Mouse (Mus musculus) bone marrow, adult 2 months (tissue): ENCODE results near the gene Fgfr2. TPM values are rescaled to one million over a fixed set of nuclear protein-coding genes. Genes with fewer than 3 reads are reported as not detected.

ENCODE experiments used
- H3K27ac ChIP-seq: fragments of 200-500 bp; 2 replicates; pipeline ENCODE4 v1.5.1; 2012; ENCODE audit warnings: low read depth, mild to moderate bottlenecking, control low read depth, inconsistent platforms, low read length; ENCODE audit not compliant: control insufficient read depth, poor library complexity, insufficient read depth
- H3K4me1 ChIP-seq: fragments of 200-500 bp; 2 replicates; pipeline ENCODE4 v1.6.1; 2011; ENCODE audit warnings: low read length; ENCODE audit not compliant: control insufficient read depth, insufficient read depth
- H3K4me3 ChIP-seq: fragments of 200-500 bp; replicated peaks from 2 replicates; pipeline ENCODE3; 2011; ENCODE audit warnings: mild to moderate bottlenecking, low read depth, low read length, control low read depth; ENCODE audit not compliant: control insufficient read depth
- CTCF ChIP-seq: fragments of 200-500 bp; IDR thresholded peaks from 2 replicates; pipeline ENCODE4 v1.5.1; 2011; ENCODE audit warnings: low read length, control low read depth; ENCODE audit not compliant: control insufficient read depth, insufficient read depth
- POLR2A ChIP-seq: fragments of 200-500 bp; IDR thresholded peaks from 2 replicates; pipeline ENCODE4 v1.6.1; 2011; ENCODE audit warnings: low read depth, mild to moderate bottlenecking, control low read depth, low read length, borderline replicate concordance; ENCODE audit not compliant: control insufficient read depth
- WGBS: fragments of 180-500 bp; shearing (Covaris S2); methylation state at CpG from one replicate; pipeline ENCODE4 v1.1.7; 2018; 5-methylcytosine and 5-hydroxymethylcytosine counted together
- polyA plus RNA-seq: library from polyadenylated mRNA; stranded (reverse); fragments of >200 nt; gene quantifications from 2 replicates; pipeline ENCODE4 v1.2.4, GENCODE M21; 2011; ENCODE audit warnings: low replicate concordance; ENCODE audit not compliant: missing spikeins, insufficient read depth, insufficient read length

Fgfr2 gene
- polyA plus RNA-seq, 1 experiment, result 8.2 TPM

DNA sequence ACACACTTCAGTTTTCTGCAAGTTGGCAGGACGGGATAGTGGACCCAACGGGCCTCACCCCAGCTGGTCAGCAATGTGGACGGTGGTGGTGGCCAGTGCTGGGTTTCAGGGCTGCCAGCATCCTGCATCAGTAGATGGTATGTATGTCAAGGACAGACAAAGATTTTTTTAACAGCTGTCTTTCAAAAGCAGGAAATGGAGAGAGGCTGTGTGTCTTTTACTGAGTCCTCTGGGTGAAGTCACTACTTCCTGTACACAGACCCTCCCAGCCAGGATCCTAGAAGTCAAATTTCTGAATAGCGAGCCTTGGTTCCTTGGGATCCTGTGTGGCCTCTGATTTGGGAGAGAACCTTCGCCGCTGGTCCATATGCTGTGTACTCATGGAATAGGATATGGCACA, 2832.0 kb downstream of the Fgfr2 start:
- 76% methylated on average over 6 of the region's 6 CpGs for WGBS
- Histone ChIP-seq H3K27ac (no peak overlapping the region), H3K4me3 (no peak overlapping the region), H3K4me1 (no peaks in the 10 kb centered on the region)
- no peak for TF ChIP-seq CTCF

DNA sequence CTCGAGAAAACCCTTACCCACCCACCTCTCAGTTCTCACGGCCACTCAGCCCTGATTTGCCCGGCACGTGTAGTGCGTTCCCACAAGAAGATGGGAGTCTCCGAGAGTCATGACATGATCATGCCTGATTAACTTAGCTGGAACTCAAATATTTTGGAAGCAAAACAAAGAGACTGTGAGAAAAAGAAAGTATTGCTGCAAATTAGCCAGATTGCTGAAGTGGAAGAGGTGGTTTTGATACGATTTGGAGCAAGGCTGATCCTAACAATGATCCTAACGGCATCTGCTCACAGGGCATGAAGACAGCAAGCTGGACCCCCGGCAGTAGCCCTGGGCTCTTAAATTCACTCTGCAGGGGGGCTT, 2833.7 kb downstream of the Fgfr2 start:
- Histone ChIP-seq H3K4me1 (no peaks in the 10 kb centered on the region), H3K27ac (no peak overlapping the region), H3K4me3 (no peak overlapping the region)
- TF ChIP-seq POLR2A (no peak), CTCF (no peak)
- 78% methylated on average over 9 of the region's 9 CpGs for WGBS

DNA sequence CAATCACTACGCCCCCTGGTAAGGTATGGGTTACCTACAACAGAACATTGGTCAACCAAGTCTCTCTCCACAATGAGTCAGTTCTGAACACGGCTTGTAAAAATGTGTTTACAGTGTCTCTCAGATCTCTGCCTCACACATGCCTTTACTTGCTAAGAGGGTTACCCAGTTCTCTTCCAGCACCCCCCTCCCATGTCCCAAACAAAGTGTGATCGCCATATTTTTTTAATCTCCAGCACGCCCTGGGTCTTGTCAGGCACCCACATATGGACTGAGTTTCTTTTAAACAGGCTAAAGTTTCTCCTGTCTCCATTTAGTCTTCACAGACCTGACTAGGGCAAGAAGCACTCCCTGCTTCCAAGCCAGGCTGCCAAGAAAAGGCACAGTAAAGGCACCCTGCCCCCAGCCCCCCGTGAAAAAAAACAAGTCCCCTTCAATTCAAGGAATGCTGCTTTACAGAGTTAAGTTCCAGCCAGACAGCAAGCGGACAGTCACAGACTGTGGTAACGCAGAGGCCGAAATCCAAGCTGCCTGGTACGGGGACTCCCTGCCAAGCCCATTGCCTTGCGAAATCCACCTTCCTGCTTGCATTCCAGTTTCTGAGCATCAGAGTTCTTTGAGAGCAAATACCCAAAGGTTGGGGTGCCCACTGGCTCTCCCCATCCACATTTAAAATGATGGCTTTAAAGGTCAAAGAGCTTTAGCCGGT, 2834.3 kb downstream of the Fgfr2 start:
- 68% methylated on average over 11 of the region's 11 CpGs for WGBS
- no peak overlapping the region for H3K27ac ChIP-seq
- no peak for TF ChIP-seq CTCF
- TF ChIP-seq POLR2A, result no peak
- H3K4me1 ChIP-seq, result no peaks in the 10 kb centered on the region
- H3K4me3 ChIP-seq, result no peak overlapping the region

DNA sequence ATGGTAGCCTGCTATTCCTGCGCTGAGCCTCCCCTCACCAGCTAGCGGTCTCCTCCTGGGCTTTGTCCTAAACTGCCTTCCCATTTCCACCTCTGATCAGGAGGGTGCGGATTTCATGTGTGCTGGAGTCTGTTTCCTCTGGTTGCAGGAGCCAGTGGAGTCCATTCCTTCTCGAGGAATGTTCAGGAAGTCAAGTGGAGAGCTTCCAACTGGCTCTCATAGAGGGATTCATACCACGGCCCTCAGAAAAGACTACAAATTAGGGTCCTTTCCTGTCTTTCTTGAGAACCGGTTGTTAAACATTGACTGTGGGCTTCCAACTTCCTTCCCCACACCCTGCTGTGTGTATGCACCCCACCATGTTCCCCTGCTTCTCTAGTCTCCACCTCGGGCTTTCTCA, 2834.9 kb downstream of the Fgfr2 start:
- 40% methylated on average over 7 of the region's 7 CpGs for WGBS
- no peak for TF ChIP-seq CTCF
- H3K4me1 ChIP-seq, result no peaks in the 10 kb centered on the region
- H3K27ac ChIP-seq, result no peak overlapping the region
- no peak overlapping the region for H3K4me3 ChIP-seq

DNA sequence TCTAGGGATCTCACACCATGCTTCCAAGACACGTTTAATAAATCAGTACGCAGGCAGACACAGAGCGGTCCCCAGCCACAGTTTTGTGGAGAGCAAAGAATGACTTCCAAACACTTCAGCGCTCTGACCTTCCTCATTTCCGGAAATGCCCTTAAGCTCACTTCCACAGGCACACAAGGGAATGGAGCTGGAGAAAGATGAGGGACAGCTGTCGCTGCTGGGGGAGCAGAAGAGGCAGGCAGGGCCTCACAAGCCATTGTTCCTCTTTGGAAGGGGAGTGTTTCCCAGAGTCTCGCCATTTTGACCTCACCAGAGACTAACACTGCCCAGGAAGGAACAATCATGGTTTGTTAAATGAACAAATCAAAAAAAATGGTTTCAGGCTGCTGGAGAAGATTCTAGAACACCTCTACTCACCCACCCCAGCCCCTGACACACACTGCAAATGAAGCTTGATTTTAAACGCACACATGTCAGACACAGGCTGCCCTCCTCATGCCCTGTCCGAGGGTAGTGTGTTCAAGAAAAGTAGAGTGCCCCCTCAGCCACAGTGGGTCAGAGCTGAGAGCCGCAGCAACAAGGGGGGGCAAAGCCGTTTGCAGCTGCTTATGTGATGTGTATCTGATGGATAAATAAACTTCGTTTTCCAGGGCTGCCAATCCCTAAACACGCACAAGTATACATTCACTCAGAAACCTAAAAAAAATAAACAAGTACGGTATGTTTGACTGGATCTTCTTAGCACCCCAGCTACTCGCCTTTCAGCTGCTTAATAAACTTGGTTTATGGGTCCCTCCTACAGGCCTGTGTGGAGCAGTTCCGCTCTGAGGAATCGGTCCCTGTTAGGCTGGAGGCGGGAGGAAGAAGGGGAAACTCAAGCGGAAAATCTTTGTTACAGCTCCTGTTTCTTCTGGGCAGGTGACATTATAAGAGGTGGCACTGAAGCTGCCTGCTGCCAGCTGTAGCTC, 2844.1 kb downstream of the Fgfr2 start:
- no peak for TF ChIP-seq POLR2A
- TF ChIP-seq CTCF, result no peak
- WGBS, result 72% methylated on average over 19 of the region's 19 CpGs
- H3K4me3 ChIP-seq, result no peak overlapping the region
- no peak overlapping the region for H3K27ac ChIP-seq
- H3K4me1 ChIP-seq, result no peaks in the 10 kb centered on the region

- Histone ChIP-seq H3K27ac (no peak overlapping the region), H3K4me3 (no peak overlapping the region), H3K4me1 (no peaks in the 10 kb centered on the region)
- TF ChIP-seq POLR2A, result no peak
- TF ChIP-seq CTCF, result no peak
- 73% methylated on average over 11 of the region's 11 CpGs for WGBS
Measured at GRCm38 (mm10) chr7:130278000-130278737, 2845.0 kb downstream of the Fgfr2 start.

- H3K4me1 ChIP-seq, result no peaks in the 10 kb centered on the region
- no peak overlapping the region for H3K4me3 ChIP-seq
- 19% methylated on average over 16 of the region's 16 CpGs for WGBS
- no peak overlapping the region for H3K27ac ChIP-seq
- no peak for TF ChIP-seq POLR2A
- peak; percentile 71 for TF ChIP-seq CTCF
Measured at GRCm38 (mm10) chr7:130273265-130273664, 2849.9 kb downstream of the Fgfr2 start.

- Histone ChIP-seq H3K4me3 (no peak overlapping the region), H3K27ac (no peak overlapping the region), H3K4me1 (no peaks in the 10 kb centered on the region)
- TF ChIP-seq CTCF, result no peak
- no peak for TF ChIP-seq POLR2A
- 77% methylated on average over 5 of the region's 5 CpGs for WGBS
Measured at GRCm38 (mm10) chr7:130270807-130271206, 2852.3 kb downstream of the Fgfr2 start.
